Mouse (Mus musculus): ENCODE results near the gene Gcnt2.

DNA sequence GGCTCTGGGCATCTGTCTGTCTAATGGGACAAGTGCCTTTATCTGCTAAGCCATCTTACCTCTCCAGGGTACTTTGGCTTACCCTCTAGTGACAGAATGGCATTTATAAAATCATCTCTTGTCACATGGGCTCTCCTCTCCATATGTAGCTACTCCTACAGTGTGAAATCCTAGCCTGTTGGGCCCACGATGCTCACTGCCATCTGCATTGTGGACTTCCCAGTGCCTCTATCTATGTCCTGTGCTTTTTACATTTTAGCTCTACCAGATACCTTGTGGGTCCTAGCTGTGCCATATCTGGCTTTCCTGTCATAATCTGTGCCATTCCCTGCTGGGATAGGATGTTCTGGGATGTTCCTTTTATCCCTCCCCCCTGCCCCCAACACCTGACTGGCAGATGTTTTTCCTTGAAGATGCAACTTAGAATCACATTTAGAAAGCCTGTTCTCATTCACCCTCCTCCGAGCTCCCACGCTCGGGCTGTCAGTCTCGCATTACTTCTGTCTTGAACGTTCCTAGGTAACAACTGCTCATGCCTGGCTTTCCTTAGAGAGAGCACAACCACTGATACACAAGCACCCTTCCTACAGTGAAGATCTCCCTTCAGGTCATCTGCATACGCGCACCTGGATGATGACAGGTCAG is 39.9 kb downstream of the Gcnt2 start:
- TF ChIP-seq CTCF (IDR thresholded peaks at IDR 0.05; ENCODE audit: low read depth) (no peak), EP300 (IDR thresholded peaks at IDR 0.05; ENCODE audit: low read depth) (no peak)

Data from liver, postnatal 0 days (tissue).